Mouse (Mus musculus) liver, postnatal 0 days (tissue): ENCODE data around the gene Lemd1.

Experiments
- CTCF ChIP-seq: sonication (generic); IDR thresholded peaks from 2 replicates; pipeline ENCODE4 v1.5.1; 2016; ENCODE audit warnings: antibody characterized with exemption, low read depth
- EP300 ChIP-seq: IDR thresholded peaks from 2 replicates; pipeline ENCODE4 v1.6.1; 2016; ENCODE audit warnings: antibody characterized with exemption, low read depth, mild to moderate bottlenecking

DNA sequence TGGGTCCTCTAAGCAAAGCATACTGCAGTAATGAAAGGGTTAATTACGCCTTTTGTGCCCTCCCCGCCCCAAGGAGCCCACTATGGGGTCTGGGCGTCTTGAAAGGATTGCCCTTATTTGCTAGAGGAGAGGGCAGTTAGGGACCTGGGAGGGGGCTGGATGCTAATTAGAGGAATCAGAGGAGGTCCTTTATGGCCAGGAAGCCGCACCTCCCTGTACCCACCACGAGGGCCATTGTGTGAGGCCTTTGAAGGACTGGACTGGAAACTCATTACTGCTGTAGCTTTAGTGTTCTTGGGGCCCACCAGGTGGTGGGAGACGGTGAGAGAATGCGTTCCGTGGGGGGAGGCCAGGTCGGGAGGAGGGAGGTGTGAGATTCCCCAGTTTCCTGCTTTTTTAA is 6.4 kb downstream of the Lemd1 start:
- no peak for TF ChIP-seq CTCF
- TF ChIP-seq EP300 = no peak
